Mouse (Mus musculus) ES-Bruce4 (cell line): Measurements from ENCODE around the gene Cpsf2. TPM values are rescaled to one million over a fixed set of nuclear protein-coding genes. Genes with fewer than 3 reads are reported as not detected.

Experiments
- H3K27ac ChIP-seq: 2 replicates; pipeline ENCODE4 v1.5.1; 2012; ENCODE audit warnings: low read length, inconsistent platforms; ENCODE audit not compliant: insufficient read depth
- H3K27me3 ChIP-seq: 2 replicates; pipeline ENCODE4 v1.6.1; 2012; ENCODE audit warnings: mild to moderate bottlenecking, low read length, inconsistent platforms; ENCODE audit not compliant: control insufficient read depth, poor library complexity, insufficient read depth, severe bottlenecking
- H3K36me3 ChIP-seq: 2 replicates; pipeline ENCODE4 v1.6.1; 2012; ENCODE audit warnings: inconsistent platforms, mild to moderate bottlenecking, low read length, moderate library complexity; ENCODE audit not compliant: control insufficient read depth, poor library complexity, insufficient read depth, severe bottlenecking
- H3K4me1 ChIP-seq: one replicate; pipeline ENCODE4 v1.8.1; 2011; ENCODE audit warnings: low read length; ENCODE audit not compliant: control insufficient read depth, insufficient read depth
- H3K4me3 ChIP-seq: 2 replicates; pipeline ENCODE4 v1.5.1; 2011; ENCODE audit warnings: low read depth, mild to moderate bottlenecking, low read length
- H3K9ac ChIP-seq: 2 replicates; pipeline ENCODE4 v1.6.1; 2012; ENCODE audit warnings: low read depth, mild to moderate bottlenecking, inconsistent platforms; ENCODE audit not compliant: poor library complexity, severe bottlenecking
- H3K9me3 ChIP-seq: replicated peaks from 2 replicates; pipeline ENCODE4 v1.6.1; 2012; ENCODE audit warnings: mild to moderate bottlenecking, low read length, inconsistent platforms; ENCODE audit not compliant: control insufficient read depth, poor library complexity, insufficient read depth, severe bottlenecking
- CTCF ChIP-seq: IDR thresholded peaks from one replicate; pipeline ENCODE4 v1.8.1; 2011; ENCODE audit warnings: low read depth, low read length
- EP300 ChIP-seq: IDR thresholded peaks from 2 replicates; pipeline ENCODE4 v1.6.1; 2011; ENCODE audit warnings: low read depth, low read length; ENCODE audit not compliant: insufficient read depth
- POLR2A ChIP-seq: IDR thresholded peaks from one replicate; pipeline ENCODE4 v1.8.1; 2011; ENCODE audit warnings: low read length; ENCODE audit not compliant: insufficient read depth
- polyA plus RNA-seq: library from polyadenylated mRNA; stranded (reverse); fragments of >200 nt; gene quantifications from 2 replicates; pipeline ENCODE4 v1.2.4, GENCODE M21; 2011; ENCODE audit warnings: low read depth; ENCODE audit not compliant: missing spikeins, insufficient read depth, insufficient read length

Cpsf2 gene
- polyA plus RNA-seq, 1 experiment, result 39.1 TPM

- Histone ChIP-seq H3K9ac (no peak overlapping the region), H3K27me3 (no peaks in the 10 kb centered on the region), H3K36me3 (peaks cover 63% of the 10 kb centered on the region), H3K9me3 (no peaks in the 10 kb centered on the region), H3K4me1 (no peaks in the 10 kb centered on the region), H3K4me3 (no peak overlapping the region), H3K27ac (no peak overlapping the region)
- TF ChIP-seq EP300, result no peak
- no peak for TF ChIP-seq CTCF
- TF ChIP-seq POLR2A, result no peak
Observed at GRCm38 (mm10) chr12:101987659-101988058, 11.9 kb downstream of the Cpsf2 start.

GRCm38 (mm10) chr12:101994576-101995467, 19.0 kb downstream of the Cpsf2 start:
- H3K27me3 ChIP-seq, result no peaks in the 10 kb centered on the region
- TF ChIP-seq POLR2A (no peak), CTCF (no peak), EP300 (no peak)
- no peaks in the 10 kb centered on the region for H3K9me3 ChIP-seq
- H3K27ac ChIP-seq, result no peak overlapping the region
- H3K4me1 ChIP-seq, result no peaks in the 10 kb centered on the region
- H3K9ac ChIP-seq, result no peak overlapping the region
- no peak overlapping the region for H3K4me3 ChIP-seq
- peaks cover 56% of the 10 kb centered on the region for H3K36me3 ChIP-seq

- H3K4me3 ChIP-seq, result no peak overlapping the region
- H3K9ac ChIP-seq, result no peak overlapping the region
- no peaks in the 10 kb centered on the region for H3K9me3 ChIP-seq
- no peak overlapping the region for H3K27ac ChIP-seq
- H3K27me3 ChIP-seq, result no peaks in the 10 kb centered on the region
- no peaks in the 10 kb centered on the region for H3K4me1 ChIP-seq
- TF ChIP-seq POLR2A (no peak), CTCF (no peak), EP300 (no peak)
- H3K36me3 ChIP-seq, result peaks cover 61% of the 10 kb centered on the region
Observed at GRCm38 (mm10) chr12:101998929-101999328, 23.1 kb downstream of the Cpsf2 start.

GRCm38 (mm10) chr12:102000785-102001184, 25.0 kb downstream of the Cpsf2 start:
- TF ChIP-seq EP300, result no peak
- Histone ChIP-seq H3K27ac (no peak overlapping the region), H3K4me3 (no peak overlapping the region), H3K4me1 (no peaks in the 10 kb centered on the region), H3K9me3 (no peaks in the 10 kb centered on the region), H3K27me3 (no peaks in the 10 kb centered on the region), H3K36me3 (peaks cover 69% of the 10 kb centered on the region), H3K9ac (no peak overlapping the region)

GRCm38 (mm10) chr12:102008111-102008977, 32.6 kb downstream of the Cpsf2 start:
- no peak overlapping the region for H3K27ac ChIP-seq
- H3K27me3 ChIP-seq, result no peaks in the 10 kb centered on the region
- no peaks in the 10 kb centered on the region; the same call in 1 of the 2 replicates for H3K9me3 ChIP-seq
- TF ChIP-seq CTCF, result no peak
- no peak for TF ChIP-seq EP300
- TF ChIP-seq POLR2A, result no peak
- H3K4me1 ChIP-seq, result no peaks in the 10 kb centered on the region
- no peak overlapping the region for H3K4me3 ChIP-seq
- H3K9ac ChIP-seq, result no peak overlapping the region
- peaks cover 15% of the 10 kb centered on the region for H3K36me3 ChIP-seq

- no peaks in the 10 kb centered on the region for H3K27me3 ChIP-seq
- no peaks in the 10 kb centered on the region; the same call in 1 of the 2 replicates for H3K9me3 ChIP-seq
- no peaks in the 10 kb centered on the region for H3K4me1 ChIP-seq
- H3K36me3 ChIP-seq, result peaks cover 5% of the 10 kb centered on the region
- H3K4me3 ChIP-seq, result no peak overlapping the region
- no peak for TF ChIP-seq CTCF
- no peak for TF ChIP-seq EP300
- no peak for TF ChIP-seq POLR2A
- H3K27ac ChIP-seq, result no peak overlapping the region
- no peak overlapping the region for H3K9ac ChIP-seq
Observed at GRCm38 (mm10) chr12:102009551-102009950, 33.8 kb downstream of the Cpsf2 start.
